In the genomic region with DNA sequence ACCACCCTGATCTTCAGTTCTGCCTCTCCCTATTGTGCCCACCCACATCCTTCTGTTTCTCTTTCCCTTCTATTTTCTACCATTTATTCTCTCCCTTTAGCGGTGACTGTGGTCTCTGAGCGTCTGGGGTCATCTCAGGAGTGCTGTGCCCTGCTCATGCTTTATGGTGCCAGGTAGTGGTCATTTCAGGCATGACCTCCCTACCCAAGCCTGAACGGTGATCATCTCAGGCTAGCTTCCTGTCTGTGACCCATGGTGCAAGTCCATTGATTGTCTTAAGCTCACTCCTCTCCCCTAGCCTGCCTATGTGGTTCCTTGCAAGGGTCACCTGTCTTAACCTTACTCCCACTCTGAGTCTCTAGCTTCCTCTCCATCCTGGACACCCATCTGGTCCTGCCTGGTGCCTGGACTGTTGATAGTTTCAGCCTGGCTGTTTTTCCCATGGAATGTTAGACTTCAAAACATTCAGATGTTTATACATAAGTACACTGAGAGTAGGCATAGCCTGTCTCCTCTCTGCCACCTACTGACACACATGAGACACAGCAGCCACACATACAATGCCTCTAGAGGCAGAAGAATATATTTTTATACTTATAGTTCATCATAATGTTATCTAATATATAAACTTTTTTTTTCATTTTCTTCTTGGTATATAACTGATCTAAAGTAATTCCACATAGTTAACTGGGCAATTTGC, we compare ENCODE assay signal across 9 mouse cellular contexts.
DNase-seq lines count a peak whose midpoint lies in the region; ATAC-seq and TF ChIP-seq lines count a peak whose summit lies in the region.
"Had no signal": no experiment of that assay in that cellular context is flagged by ENCODE, and none has a peak within 500 bp of the region (broad histone marks: within the 10 kb centered on the region; RNA-seq: fewer than 3 reads in every experiment).

No protein-coding gene starts in this region.

- H3K4me1 ChIP-seq in kidney, postnatal 0 days (replicated peaks; ENCODE audit: insufficient read depth, low read length), result no peaks in the 10 kb centered on the region
- H3K4me1 ChIP-seq: limb, embryonic 12.5 days had no signal

- 0 out of 2 replicates have a peak, but pooled peaks have one; percentile 25 for ATAC-seq in kidney, postnatal 0 days (replicated peaks; ENCODE audit: low FRiP score, low read depth)

- no peaks in the 10 kb centered on the region for H3K27me3 ChIP-seq in kidney, postnatal 0 days (ENCODE audit: insufficient read depth, low read length)
- H3K27me3 ChIP-seq: limb, embryonic 12.5 days had no signal

- WGBS in kidney, postnatal 0 days, result 65% methylated on average over 3 of the region's 3 CpGs

- no peak overlapping the region for H3K27ac ChIP-seq in kidney, postnatal 0 days
- H3K27ac ChIP-seq: limb, embryonic 12.5 days had no signal

- peak; percentile 36 for DNase-seq in kidney, postnatal 0 days (ENCODE audit: low spot score)
- no peak for DNase-seq in kidney, adult 9 months
- peak; percentile 14 for DNase-seq in MEL-GATA-1-ER (ENCODE audit: extremely low read depth, low read depth)
- peak; percentile 19 for DNase-seq in embryo, embryonic 10.5 days (ENCODE audit: low spot score)
- DNase-seq in mesoderm, embryonic 11.5 days (ENCODE audit: low read depth, low spot score), result peak; percentile 20
- DNase-seq in adrenal gland, adult 2 months, result no peak
- DNase-seq in heart, adult 11 months, result no peak
- DNase-seq: kidney, adult 8-10 months had no signal

- no peaks in the 10 kb centered on the region for H3K36me3 ChIP-seq in kidney, postnatal 0 days (ENCODE audit: insufficient read depth, low read length)
- H3K36me3 ChIP-seq: limb, embryonic 12.5 days had no signal

- H3K9me3 ChIP-seq in kidney, postnatal 0 days (replicated peaks; ENCODE audit: low read length), result no peaks in the 10 kb centered on the region
- H3K9me3 ChIP-seq: limb, embryonic 12.5 days had no signal

- no peak overlapping the region for H3K4me3 ChIP-seq in kidney, postnatal 0 days (replicated peaks; ENCODE audit: low read depth, low read length)
- H3K4me3 ChIP-seq: limb, embryonic 12.5 days had no signal

- TF ChIP-seq CTCF in kidney, postnatal 0 days (IDR thresholded peaks at IDR 0.05; ENCODE audit: low read depth), result peak; percentile 57

- no peak overlapping the region for H3K9ac ChIP-seq in kidney, postnatal 0 days (ENCODE audit: low read depth, low read length)
- H3K9ac ChIP-seq: limb, embryonic 12.5 days had no signal

- H3K4me2 ChIP-seq in kidney, postnatal 0 days (ENCODE audit: low read length), result no peak overlapping the region
- H3K4me2 ChIP-seq: limb, embryonic 12.5 days had no signal

Comparison
In these comparisons a context has a peak if more than half of its experiments do, and no peak if none do; other contexts are left out.
1. DNase-seq: peak in kidney, postnatal 0 days (single experiment), MEL-GATA-1-ER (single experiment), embryo, embryonic 10.5 days (single experiment) and mesoderm, embryonic 11.5 days (single experiment); none in kidney, adult 9 months (single experiment), adrenal gland, adult 2 months (single experiment) and heart, adult 11 months (single experiment).